Mouse (Mus musculus): ENCODE data around the gene Pex19. TPM values are rescaled to one million over a fixed set of nuclear protein-coding genes. Genes with fewer than 3 reads are reported as not detected.

The Pex19 gene
- polyA plus RNA-seq, 1 experiment, result 81.2 TPM

GRCm38 (mm10) chr1:172129780-172130179 lies 3.2 kb downstream of the Pex19 start:
- 97% methylated on average over 5 of the region's 5 CpGs for WGBS
- DNase-seq (ENCODE audit: low read depth, low spot score), result no peak

- WGBS, result 80% methylated on average over 7 of the region's 7 CpGs
- DNase-seq (ENCODE audit: low read depth, low spot score), result no peak
Observed at GRCm38 (mm10) chr1:172132319-172132718, 5.8 kb downstream of the Pex19 start.

DNA sequence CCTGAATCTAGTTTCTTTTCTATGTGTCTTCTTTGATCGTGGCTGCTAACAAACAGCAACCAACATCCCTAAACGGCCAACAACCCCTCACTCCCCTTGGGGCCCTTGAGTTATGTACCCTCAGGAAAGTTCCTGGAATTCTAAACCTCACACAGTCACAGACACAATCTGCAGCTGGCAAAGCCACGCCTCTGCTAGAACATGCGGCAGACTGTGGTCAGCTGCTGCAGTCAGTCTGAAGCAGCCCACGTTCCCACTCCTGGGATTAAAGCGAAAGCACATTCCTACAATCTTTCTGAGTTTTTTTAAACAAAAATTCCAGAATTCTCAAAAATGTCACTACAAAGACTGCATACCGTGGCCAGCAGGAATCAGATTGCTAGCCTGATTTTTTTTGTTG lies 7.0 kb downstream of the Pex19 start:
- DNase-seq (ENCODE audit: low read depth, low spot score), result no peak
- WGBS, result 72% methylated on average over 7 of the region's 7 CpGs

DNA sequence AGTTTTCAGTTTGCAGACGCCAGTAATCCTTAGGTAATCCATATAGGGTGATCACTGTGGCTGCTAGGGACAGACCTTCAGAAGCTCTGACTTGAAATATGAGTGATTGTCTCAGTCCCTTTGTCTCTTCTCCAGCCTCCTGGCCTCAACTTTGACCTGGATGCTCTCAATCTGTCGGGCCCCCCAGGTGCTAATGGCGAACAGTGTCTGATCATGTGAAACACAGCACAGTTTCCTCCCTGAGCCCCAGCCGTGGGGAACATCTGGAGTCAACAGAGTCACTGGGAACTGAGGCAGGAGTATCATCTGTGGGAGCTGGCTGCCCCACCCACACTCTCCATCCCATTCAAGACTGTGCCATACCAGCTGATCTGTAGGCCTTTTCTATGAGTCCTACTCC lies 7.5 kb downstream of the Pex19 start:
- 74% methylated on average over 4 of the region's 4 CpGs for WGBS
- DNase-seq (ENCODE audit: low read depth, low spot score), result no peak

- no peak for DNase-seq (ENCODE audit: low read depth, low spot score)
- WGBS, result 83% methylated on average over 2 of the region's 2 CpGs
Observed at GRCm38 (mm10) chr1:172140160-172140559, 13.6 kb downstream of the Pex19 start.

- 87% methylated on average over 1 of the region's 1 CpGs for WGBS
- no peak for DNase-seq (ENCODE audit: low read depth, low spot score)
Observed at GRCm38 (mm10) chr1:172140825-172141224, 14.3 kb downstream of the Pex19 start.

DNA sequence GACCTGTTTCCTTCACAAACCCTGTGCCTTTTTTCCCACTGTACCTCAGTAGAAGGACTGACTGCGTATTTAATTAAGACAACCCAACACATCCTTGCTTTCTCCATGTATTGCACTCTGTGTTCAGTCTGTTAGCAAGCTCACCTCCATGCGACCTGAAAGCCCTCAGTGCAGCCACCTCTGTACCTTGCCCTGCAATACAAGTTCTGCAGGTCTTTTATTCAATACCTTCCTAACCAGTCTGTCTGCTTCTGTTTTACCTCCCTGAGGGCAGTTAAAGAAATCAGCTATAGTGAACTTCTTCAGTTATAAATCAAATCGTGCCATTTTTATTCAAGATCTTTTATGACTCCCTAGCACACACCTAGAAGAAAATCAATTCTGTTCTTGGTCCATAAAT lies 15.0 kb downstream of the Pex19 start:
- no peak for DNase-seq (ENCODE audit: low read depth, low spot score)
- WGBS, result 29% methylated on average over 3 of the region's 3 CpGs

DNA sequence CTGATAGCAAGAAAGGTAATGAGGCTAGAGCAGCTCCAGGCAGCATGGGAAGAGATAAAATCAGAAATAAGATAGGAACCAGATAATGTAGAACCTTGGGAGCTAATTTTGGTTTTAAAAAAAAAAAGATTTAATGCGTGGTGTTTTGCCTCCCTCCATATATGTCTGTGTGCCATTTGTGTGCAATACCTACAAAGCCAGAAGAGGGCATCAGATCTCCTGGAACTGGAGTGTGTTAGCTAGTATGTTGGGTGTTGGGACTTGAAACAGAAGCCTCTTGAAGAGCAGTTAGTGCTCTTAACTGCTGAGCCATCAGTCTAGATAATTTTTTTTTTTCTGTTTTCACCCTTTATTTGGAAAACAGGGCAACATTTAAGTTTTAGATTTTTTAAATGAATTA lies 17.0 kb downstream of the Pex19 start:
- DNase-seq (ENCODE audit: low read depth, low spot score), result no peak

GRCm38 (mm10) chr1:172147835-172148278 lies 21.3 kb downstream of the Pex19 start, which contains the start of gene Dcaf8:
Gene Dcaf8 (plus strand): TSS chr1:172148084.
- peak; percentile 76 for DNase-seq (ENCODE audit: low read depth, low spot score)
- 1% methylated on average over 42 of the region's 42 CpGs for WGBS

More for the DNA sequence above, 17.0 kb downstream of the Pex19 start:
- WGBS, result 17% methylated on average over 1 of the region's 1 CpGs

DNA sequence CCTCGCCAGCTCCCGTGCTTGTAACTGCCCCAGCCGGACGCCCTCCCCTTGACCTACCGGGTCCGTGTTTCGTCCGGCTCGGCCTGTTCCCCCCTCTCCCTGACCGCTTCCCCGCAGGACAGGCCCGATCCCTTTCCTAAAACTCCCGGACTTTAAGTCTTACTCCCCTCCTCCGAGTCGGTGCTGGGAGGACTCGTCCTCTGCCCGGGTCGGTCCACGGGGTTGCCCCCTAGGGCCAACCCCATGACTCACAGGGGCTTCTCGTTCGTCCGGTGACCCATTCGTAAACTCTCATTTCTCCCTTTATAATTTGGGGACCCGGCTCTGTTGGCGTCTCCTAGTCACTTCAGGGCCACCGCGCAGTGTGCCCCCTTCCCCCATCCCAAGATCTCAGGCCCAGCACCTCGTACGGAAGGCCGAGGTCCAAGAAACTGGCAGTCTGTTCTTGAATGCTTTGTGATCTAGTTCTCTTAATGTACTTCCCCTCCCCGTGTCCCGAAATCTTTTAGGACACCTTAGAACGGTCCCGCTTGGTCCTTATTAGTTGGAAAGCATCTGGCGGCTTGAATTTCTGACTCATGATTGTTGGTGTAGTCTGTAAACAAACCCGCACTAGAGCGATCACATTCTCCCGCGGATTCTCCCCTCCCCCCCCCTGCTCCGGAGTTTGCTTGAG lies 21.9 kb downstream of the Pex19 start:
- under 1% methylated on average over 40 of the region's 40 CpGs for WGBS
- no peak for DNase-seq (ENCODE audit: low read depth, low spot score)

GRCm38 (mm10) chr1:172148955-172149815 lies 22.6 kb downstream of the Pex19 start:
- no peak for DNase-seq (ENCODE audit: low read depth, low spot score)
- 3% methylated on average over 19 of the region's 19 CpGs for WGBS

DNA sequence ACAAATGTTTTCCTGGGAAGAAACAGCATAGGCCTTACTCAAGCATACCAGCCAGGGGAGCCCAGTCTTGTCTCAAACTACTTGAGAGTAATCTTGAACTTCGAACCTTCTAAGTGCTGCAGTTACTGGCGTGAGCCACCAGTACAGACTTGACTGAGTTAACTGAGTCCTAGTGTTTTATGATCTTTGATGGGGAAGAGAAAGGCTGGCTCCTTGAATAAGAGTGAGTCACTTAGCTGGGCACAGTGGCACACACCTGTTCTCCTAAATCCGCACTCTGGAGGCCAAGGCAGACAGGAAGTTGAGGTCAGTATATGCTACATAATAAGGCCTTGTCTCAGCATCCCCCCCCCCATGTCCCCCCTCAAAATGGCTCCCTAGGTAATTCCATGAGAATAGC lies 28.0 kb downstream of the Pex19 start:
- 26% methylated on average over 3 of the region's 3 CpGs for WGBS
- DNase-seq (ENCODE audit: low read depth, low spot score), result no peak

DNA sequence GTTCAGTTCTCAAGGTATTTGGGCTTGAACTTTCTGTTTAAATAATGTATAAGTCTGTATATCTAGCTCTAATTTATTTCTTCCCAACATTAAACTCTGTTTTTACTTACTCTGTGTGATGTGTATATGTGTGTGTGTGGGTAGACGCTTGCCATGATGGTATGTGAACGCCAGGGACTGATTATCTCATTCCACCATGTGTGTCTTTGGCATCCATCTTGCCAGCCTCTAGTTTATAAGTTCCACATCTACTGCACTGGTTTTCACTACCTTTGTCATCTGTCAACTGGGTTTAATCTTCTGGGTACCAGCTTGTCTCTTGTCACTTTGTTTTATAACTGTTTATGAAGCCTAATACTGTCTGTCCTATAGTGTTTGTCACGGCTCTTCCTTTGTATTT lies 29.0 kb downstream of the Pex19 start:
- DNase-seq (ENCODE audit: low read depth, low spot score), result no peak
- 83% methylated on average over 3 of the region's 3 CpGs for WGBS

DNA sequence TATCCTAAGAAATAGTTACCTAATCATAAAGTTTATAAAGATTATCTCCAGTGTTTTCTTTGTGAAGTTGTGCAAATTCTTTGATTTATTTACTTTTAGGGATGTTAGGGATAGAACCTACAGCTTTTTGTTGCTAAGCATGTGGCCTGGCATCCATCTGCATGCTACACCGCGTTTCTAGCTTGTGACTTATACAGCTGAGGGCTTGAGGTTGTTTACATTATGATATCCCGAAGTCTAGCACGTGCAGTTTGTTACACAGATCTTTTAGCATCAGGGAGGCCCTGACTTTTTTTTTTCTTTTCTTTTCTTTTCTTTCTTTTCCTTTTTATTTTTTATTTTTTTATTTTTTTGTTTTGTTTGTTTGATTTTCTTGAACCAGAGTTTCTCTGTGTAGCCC lies 33.4 kb downstream of the Pex19 start:
- DNase-seq (ENCODE audit: low read depth, low spot score), result no peak
- 8% methylated on average over 4 of the region's 4 CpGs for WGBS

DNA sequence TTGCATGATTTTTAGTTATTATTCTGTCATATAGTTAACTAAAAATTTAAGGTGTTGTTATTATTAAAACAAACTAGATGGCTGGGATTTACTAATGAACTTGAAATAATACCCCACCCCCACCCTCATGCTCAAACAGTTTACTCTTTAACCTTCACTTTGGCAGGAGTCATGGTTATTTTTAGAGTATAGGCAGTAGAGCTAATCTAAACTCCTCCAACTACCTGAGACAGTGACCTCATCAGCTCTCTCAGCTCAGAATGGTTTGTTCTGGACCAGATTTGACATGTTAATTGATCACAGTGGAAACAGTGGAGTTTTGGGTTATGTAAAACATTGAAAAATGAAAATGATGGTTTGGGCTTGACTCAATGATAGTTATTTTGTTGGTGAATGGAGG lies 34.0 kb downstream of the Pex19 start:
- DNase-seq (ENCODE audit: low read depth, low spot score), result no peak

DNA sequence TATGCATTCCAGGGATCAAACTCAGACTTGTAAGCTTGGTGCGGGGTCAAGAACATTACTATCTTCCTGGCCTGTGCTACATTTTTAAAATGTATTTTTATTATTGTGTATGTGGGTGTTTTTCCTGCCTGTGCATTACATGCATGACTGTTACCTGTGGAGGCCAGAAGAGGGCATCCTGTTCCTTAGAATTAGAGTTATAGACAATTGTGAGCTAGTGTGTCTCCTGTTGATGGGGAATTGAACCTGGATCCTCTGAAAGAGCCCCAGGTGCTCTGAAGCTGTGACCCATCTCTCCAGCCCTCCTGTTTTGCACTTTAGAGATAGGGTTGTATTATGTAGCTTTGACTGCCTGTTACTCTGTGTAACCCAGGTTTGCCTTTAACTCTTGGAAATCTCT lies 35.5 kb downstream of the Pex19 start:
- 71% methylated on average over 1 of the region's 1 CpGs for whole genome bisulfite sequencing
- no peak for DNase-seq (ENCODE audit: low read depth, low spot score)

DNA sequence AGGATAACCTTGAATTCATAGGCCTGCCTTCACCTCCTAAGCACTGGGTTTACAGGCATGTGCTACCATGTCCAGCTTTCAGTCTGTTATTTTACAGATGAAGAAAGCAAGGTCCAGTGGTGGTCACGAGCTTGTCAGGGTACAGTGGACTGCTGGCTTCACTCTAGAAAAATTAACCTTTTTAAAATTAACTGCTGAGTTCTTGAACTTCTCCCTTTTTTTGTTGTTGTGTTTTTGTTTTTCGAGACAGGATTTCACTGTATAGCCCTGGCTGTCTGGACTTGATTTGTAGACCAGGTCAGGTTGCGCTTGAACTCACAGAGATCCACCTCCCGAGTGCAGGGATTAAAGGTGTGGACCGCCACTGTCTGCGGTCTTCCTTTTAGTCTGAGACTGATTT lies 36.4 kb downstream of the Pex19 start:
- DNase-seq (ENCODE audit: low read depth, low spot score), result no peak
- 49% methylated on average over 6 of the region's 6 CpGs for WGBS

DNA sequence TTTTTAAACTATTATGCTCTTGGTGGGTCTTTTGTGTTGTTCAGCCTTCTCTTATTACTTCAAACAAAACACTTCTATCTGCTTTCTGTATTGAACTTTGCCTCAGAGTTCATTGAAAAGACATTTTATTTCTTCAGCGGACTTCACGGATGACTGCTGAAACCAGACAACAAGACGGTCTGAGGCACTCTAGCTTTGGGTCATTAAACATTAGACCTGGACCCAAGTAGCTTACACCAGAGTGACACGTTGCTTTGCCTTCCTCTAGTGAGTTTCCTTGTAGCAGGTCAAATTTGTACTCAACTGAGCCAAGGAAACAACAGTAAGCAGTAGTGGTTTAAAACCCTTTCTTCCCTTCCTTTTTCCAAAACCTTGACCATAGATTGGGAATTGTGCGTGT lies 41.4 kb downstream of the Pex19 start:
- DNase-seq (ENCODE audit: low read depth, low spot score), result no peak
- WGBS, result 80% methylated on average over 5 of the region's 5 CpGs

DNA sequence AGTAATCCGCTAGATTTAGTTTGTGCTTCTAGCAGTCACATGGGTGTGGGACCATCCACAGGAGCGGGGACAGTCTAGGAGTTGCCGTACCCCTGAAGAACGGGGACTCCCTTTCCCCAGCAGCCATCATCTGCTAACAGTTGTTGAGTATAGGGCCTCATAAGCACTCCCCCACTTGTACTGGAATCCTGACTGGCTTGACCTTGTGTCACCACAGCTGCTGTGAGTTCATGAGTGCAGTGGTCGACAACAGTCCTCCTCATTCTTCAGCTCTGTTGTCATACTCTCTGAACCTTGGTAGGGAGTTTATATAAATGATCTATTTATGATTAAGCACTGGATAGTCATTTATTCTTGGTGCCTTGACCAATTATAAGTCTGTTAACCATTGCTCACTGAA lies 43.3 kb downstream of the Pex19 start:
- no peak for DNase-seq (ENCODE audit: low read depth, low spot score)
- WGBS, result 93% methylated on average over 5 of the region's 5 CpGs

GRCm38 (mm10) chr1:172172381-172172780 lies 45.8 kb downstream of the Pex19 start:
- WGBS, result 94% methylated on average over 21 of the region's 21 CpGs
- DNase-seq (ENCODE audit: low read depth, low spot score), result no peak

DNA sequence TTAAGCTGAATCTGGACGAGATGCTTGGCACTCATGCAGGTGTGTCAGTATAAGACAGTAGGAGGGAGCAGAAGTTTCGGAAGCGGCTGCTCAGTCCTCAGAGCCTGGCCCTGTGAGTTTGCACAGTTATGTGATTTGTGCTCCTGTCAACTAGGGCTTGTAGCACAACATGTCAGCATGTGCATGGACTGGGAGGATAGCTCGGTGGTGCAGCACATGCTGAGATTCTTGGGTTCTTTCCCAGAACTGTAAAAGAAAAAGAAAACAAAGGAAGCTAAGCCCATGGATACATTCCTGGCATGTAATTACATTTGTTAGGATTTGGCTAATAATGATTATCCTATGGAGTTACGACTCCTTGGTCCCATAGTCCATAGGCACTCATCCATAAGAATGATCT lies 46.6 kb downstream of the Pex19 start:
- WGBS, result 61% methylated on average over 5 of the region's 5 CpGs

More for the DNA sequence above, 46.6 kb downstream of the Pex19 start:
- no peak for DNase-seq (ENCODE audit: low read depth, low spot score)

Measured in large intestine, adult 2 months (tissue).